Mouse (Mus musculus): ENCODE data around the gene Rspry1.

- TF ChIP-seq POU5F1 (IDR thresholded peaks at IDR 0.05; ENCODE audit: borderline replicate concordance, low read length) = no peak
- no peak for TF ChIP-seq CTCF (conservative IDR thresholded peaks at IDR 0.05; ENCODE audit: low read length)
Measured at GRCm38 (mm10) chr8:94633564-94634194, 31.9 kb downstream of the Rspry1 start.
